Mouse (Mus musculus): Measurements from ENCODE around the gene Tpt1. TPM values are rescaled to one million over a fixed set of nuclear protein-coding genes. Genes with fewer than 3 reads are reported as not detected.
A peak's percentile ranks its signal among the peaks of the same experiment; 100 is the strongest.
"Not testable (repeated sequence)": the region's sequence is repeated elsewhere in the genome, so short reads cannot be mapped to it uniquely, and the experiment has no call there.

Gene Tpt1
- total RNA-seq (2017) = 1,381 and 1,390 TPM in 2 replicates

DNA sequence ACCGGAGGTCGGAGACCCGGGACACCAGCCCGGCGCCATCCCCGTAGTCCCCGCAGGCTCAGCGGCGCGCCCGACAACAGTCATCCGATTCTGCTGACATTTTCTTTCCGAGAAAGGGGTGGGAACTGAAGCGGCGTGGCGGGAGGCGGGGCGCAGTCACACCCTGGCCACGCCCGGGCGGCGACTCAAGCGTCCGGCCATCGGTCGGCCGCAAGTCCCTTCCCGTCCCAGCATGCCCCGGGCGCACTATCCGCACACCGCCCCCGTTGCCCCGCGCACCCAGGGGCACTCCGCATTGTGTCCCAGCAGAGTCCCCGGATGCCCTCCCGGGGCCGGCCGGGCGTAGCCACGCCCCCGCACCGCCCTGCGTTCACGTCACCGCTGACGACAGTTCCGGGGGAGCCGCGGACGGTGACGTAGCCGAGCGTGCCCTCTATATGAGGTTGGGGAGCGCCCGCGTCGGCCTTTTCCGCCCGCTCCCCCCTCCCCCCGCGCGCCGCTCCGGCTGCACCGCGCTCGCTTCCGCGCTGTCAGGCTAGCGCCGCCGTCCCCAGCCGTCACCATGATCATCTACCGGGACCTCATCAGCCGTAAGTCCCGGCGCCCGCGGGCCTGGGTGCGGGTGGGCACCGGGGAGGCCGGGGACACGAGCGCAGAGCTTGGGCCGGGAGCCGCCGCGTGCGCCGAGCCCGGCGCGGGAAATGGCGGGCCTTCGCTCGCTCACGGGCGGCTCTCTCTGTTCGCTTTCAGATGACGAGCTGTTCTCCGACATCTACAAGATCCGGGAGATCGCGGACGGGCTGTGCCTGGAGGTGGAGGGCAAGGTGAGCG, at the start of gene Tpt1:
Gene Tpt1, plus strand, starts transcription at position 227 of the 831 bp plus-strand sequence.
- peak; percentile 86 for ATAC-seq (ENCODE audit: extremely low read depth, insufficient number of reproducible peaks, low FRiP score, poor library complexity, severe bottlenecking)

DNA sequence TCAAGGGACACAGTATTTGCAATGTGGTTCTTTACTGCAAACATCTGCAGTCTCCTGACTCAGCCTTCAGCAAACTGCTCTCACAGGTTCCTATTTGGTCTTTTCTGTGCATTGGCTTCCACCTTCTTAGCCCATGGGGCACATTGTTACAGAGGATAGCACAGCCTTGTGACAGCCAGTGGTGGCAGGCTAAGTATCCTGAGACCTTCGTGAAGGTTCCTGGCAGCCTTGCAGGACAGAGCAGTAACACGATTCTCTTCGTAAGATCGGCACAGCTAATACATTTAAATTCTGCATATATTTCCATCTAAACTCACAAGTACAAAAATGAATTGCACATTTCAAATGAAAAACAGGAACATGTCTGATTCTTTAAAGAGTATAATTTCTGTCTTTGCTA, 49.0 kb upstream of the Tpt1 start:
- ATAC-seq (ENCODE audit: extremely low read depth, insufficient number of reproducible peaks, low FRiP score, poor library complexity, severe bottlenecking) = no peak

DNA sequence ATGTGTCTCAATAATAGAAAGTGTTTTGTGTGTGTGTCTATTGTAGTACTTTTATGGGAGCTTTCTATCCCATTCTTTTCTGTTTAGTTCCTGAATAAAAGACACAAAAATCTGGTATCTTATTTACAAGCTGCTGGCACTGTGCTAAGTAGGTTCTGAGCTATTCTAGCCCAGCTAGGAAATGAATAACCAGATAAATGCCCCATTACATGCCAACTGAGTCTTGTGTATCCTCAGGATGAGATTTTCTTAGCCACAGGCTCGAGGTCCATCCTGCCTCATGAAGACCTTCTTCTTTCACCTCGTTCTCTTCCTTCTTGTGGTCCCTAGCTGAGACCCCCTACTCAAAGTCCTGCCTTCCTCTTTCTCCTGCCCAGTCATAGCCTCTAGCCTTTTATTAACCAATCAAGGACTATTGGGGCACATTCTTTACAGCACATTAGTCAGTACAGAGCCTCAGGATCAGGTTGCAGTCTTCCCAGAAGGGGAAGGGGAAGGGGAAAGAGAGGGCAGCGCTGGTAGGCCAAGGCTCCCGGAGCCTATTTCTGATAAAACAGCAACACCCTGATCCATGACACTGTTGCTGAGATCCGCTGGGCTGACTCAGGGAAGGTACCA, 47.0 kb upstream of the Tpt1 start:
- no peak for ATAC-seq (ENCODE audit: extremely low read depth, insufficient number of reproducible peaks, low FRiP score, poor library complexity, severe bottlenecking)

GRCm38 (mm10) chr14:75807800-75808199, 37.1 kb upstream of the Tpt1 start:
- ATAC-seq (ENCODE audit: extremely low read depth, insufficient number of reproducible peaks, low FRiP score, poor library complexity, severe bottlenecking) = no peak

DNA sequence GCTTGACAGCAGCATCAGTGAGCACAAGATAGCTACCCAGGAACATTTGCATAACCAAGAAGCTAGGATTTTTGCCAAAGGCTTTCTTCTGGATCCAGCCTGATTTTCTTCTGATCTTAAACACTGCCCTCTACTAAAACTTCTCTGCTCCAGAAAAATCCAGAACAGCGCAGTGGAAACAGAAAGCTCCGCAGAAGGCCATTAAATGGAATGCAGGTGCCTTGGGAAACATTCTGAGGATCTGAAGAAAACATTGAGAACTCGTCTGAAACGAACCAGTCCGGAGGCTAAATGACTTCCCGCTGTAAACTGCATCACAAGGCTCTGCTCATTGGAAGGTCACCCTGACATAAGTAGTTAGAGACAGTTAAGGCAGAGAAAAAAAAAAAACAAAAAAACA, 35.0 kb upstream of the Tpt1 start:
- no peak for ATAC-seq (ENCODE audit: extremely low read depth, insufficient number of reproducible peaks, low FRiP score, poor library complexity, severe bottlenecking)

DNA sequence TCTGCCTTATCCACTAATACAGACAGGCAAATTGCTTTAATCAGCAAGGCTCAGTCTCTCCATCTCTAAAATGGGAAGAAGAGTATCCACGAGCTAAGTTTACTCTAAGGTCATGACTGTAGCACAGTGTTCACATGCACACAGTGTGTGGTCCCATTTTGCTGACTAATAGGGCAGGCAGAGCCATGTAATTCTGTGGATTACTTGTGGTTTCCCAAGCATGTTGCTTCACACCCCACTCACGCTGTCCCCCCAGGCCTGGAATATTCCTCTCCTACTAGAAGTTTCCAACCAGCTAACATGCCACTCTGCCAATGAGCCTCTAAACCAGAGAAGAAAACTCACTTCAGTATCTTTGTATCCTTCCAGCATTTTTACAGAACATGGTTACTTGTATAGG, 26.4 kb upstream of the Tpt1 start:
- ATAC-seq (ENCODE audit: extremely low read depth, insufficient number of reproducible peaks, low FRiP score, poor library complexity, severe bottlenecking) = no peak

DNA sequence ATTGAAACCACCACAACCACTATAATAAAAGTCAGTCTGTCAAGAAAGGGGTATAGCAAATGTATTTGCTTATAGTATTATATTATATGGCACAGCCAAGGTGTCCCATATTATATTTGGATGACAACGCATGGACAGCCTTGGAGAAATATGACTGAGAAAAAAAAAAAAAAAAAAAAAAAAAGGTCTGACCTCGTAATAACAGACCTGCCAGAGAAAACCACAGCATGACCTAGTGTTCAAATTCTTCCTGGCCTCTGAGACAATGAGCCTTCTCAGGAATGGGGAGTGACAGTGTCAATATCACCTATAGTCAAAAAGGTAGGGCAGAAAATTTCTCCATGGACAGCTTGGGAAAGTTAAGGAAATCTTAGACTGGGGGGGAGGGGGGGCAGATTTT, 25.6 kb upstream of the Tpt1 start:
- no peak for ATAC-seq (ENCODE audit: extremely low read depth, insufficient number of reproducible peaks, low FRiP score, poor library complexity, severe bottlenecking)

DNA sequence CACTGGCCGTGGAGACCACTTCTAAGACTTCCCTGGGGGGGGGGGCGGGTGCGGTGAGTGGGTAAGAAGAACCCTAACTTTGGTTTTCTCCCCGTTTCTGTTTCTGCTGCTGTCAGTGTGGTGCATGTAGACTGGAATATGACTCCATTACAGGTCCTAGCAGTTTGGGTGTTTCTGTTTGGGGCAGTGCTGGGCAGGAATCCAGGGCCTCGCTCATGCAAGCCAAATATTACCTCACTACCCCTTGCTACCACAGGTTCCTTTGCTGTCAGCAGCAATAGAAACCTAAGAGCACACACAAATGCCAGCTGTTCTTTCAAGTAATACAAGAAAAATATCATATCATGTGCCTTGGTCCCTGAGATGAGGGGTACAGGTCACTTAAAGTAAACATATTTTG, 24.9 kb upstream of the Tpt1 start:
- ATAC-seq (ENCODE audit: extremely low read depth, insufficient number of reproducible peaks, low FRiP score, poor library complexity, severe bottlenecking) = no peak

DNA sequence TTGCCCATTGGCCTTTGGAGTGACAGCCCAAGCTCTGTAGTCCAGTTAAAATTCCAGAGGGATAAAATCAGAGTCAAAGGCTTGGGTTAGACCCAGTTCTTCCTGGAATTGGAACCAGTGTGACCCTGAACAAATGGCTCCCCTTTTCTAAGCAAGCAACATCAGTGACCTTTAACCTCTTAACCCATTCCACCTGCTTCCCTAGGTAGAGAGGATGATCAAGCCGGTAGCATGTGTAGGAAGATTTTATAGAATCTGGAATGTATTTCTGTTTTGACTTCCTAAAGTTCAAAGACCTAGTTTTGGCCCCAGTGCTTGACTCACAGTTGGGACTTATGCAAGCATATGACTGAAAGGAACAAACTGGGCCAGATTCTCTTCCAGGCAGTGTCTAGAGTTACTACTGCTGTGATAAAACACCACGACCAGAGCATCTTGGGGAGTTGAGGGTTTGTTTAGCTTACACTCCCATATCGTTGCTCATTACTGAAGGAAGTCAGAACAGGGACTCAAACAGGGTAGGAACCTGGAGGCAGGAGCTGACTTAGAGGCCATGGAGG, 18.0 kb upstream of the Tpt1 start:
- no peak for ATAC-seq (ENCODE audit: extremely low read depth, insufficient number of reproducible peaks, low FRiP score, poor library complexity, severe bottlenecking)

GRCm38 (mm10) chr14:75828221-75828620, 16.7 kb upstream of the Tpt1 start:
- no peak for ATAC-seq (ENCODE audit: extremely low read depth, insufficient number of reproducible peaks, low FRiP score, poor library complexity, severe bottlenecking)

- ATAC-seq (ENCODE audit: extremely low read depth, insufficient number of reproducible peaks, low FRiP score, poor library complexity, severe bottlenecking) = peak; percentile 80
Observed at GRCm38 (mm10) chr14:75828866-75829806, 15.8 kb upstream of the Tpt1 start.

- ATAC-seq (ENCODE audit: extremely low read depth, insufficient number of reproducible peaks, low FRiP score, poor library complexity, severe bottlenecking) = not testable (repeated sequence)
Observed at GRCm38 (mm10) chr14:75829817-75830216, 15.1 kb upstream of the Tpt1 start.

GRCm38 (mm10) chr14:75832031-75832430, 12.9 kb upstream of the Tpt1 start:
- ATAC-seq (ENCODE audit: extremely low read depth, insufficient number of reproducible peaks, low FRiP score, poor library complexity, severe bottlenecking) = no peak

GRCm38 (mm10) chr14:75832982-75833381, 11.9 kb upstream of the Tpt1 start:
- no peak for ATAC-seq (ENCODE audit: extremely low read depth, insufficient number of reproducible peaks, low FRiP score, poor library complexity, severe bottlenecking)

- no peak for ATAC-seq (ENCODE audit: extremely low read depth, insufficient number of reproducible peaks, low FRiP score, poor library complexity, severe bottlenecking)
Observed at GRCm38 (mm10) chr14:75833546-75834250, 11.2 kb upstream of the Tpt1 start.

DNA sequence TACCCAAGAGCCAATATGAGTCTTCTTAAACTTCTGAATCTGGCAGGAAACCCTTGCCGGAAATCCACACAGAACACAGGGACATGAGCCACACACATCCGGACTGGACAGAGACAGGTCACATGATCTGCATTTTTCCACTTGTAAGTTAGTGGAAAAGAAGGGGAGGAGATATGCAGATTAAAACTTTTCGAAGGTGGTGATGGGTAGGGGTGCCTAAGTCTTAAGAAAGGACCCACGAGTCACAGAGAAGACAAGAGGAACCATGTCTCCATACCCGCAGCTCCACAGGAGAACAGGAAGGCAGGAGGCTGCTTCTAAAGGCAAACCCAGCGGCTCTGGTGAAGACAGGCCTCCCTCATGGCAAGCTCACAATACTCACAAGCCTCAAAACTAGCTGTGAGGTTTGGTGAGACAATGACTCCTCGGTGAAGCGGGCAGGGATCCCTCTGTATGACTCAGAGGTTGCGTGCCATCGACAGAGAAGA, 10.6 kb upstream of the Tpt1 start:
- peak; percentile 45 for ATAC-seq (ENCODE audit: extremely low read depth, insufficient number of reproducible peaks, low FRiP score, poor library complexity, severe bottlenecking)

DNA sequence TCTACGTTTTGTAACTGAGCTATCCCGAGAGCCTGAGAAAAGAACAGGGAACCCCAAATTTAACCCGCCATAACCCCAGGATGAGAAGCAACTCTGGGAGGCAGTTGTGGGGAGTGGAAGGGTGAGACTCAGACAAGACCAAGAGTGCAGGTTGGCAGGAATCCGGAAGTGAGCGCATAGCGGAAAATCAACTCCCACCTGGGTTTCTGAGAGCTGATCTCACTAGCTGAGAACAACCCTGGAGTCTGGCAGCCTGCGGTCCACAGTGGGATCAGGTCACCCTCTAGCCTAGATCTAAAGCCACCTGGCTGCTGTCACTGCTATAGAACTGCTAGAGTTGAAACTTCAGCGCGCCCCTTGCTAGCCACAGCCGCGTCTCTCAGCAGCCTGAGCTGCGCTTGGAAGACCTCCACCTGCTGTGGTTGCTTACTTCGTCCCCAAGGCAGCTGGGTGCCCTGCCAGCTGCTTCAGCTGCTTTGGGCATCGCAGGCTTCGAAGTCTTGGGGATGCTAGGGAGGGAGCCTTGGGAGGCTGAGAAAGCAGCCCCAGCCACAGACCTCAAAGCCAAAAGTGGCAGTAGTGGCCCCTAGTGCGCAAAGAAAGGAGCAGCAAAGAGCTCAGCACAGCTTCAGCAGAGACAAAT, 10.0 kb upstream of the Tpt1 start:
- peak; percentile 50; the same call in 1 of the 2 replicates for ATAC-seq (ENCODE audit: extremely low read depth, insufficient number of reproducible peaks, low FRiP score, poor library complexity, severe bottlenecking)

- no peak for ATAC-seq (ENCODE audit: extremely low read depth, insufficient number of reproducible peaks, low FRiP score, poor library complexity, severe bottlenecking)
Observed at GRCm38 (mm10) chr14:75836579-75836978, 8.3 kb upstream of the Tpt1 start.
